Mouse (Mus musculus) limb, embryonic 13.5 days (tissue): ENCODE measurements around the gene Pepd. TPM values are rescaled to one million over a fixed set of nuclear protein-coding genes. Genes with fewer than 3 reads are reported as not detected.

Experiments
- ATAC-seq: fragments of 200-750 bp; cut with Nextera tagmentation; 2 replicates; pipeline ENCODE4 v1.8.0; 2017; ENCODE audit warnings: low read depth, moderate number of reproducible peaks, moderate TSS enrichment; ENCODE audit not compliant: low FRiP score
- H3K27ac ChIP-seq: fragments of 300-500 bp; sonication (generic); 2 replicates; pipeline ENCODE4 v1.5.1; 2015; ENCODE audit warnings: inconsistent platforms, mild to moderate bottlenecking, moderate library complexity
- H3K27me3 ChIP-seq: fragments of 300-500 bp; sonication (generic); 2 replicates; pipeline ENCODE4 v1.6.1; 2015; ENCODE audit warnings: mild to moderate bottlenecking, inconsistent platforms
- H3K36me3 ChIP-seq: fragments of 300-500 bp; sonication (generic); 2 replicates; pipeline ENCODE4 v1.6.1; 2015; ENCODE audit warnings: inconsistent platforms, mild to moderate bottlenecking, moderate library complexity
- H3K4me1 ChIP-seq: fragments of 300-500 bp; sonication (generic); 2 replicates; pipeline ENCODE4 v1.6.1; 2015; ENCODE audit warnings: inconsistent platforms
- H3K4me2 ChIP-seq: fragments of 300-500 bp; sonication (generic); replicated peaks from 2 replicates; pipeline ENCODE4 v1.6.1; 2015; ENCODE audit warnings: inconsistent platforms, mild to moderate bottlenecking, moderate library complexity
- H3K4me3 ChIP-seq: fragments of 300-500 bp; sonication (generic); 2 replicates; pipeline ENCODE4 v1.5.1; 2015; ENCODE audit warnings: moderate library complexity, mild to moderate bottlenecking, inconsistent platforms
- H3K9ac ChIP-seq: fragments of 300-500 bp; sonication (generic); 2 replicates; pipeline ENCODE4 v1.6.1; 2015; ENCODE audit warnings: mild to moderate bottlenecking, inconsistent platforms
- H3K9me3 ChIP-seq: fragments of 300-500 bp; sonication (generic); 2 replicates; pipeline ENCODE4 v1.6.1; 2016; ENCODE audit warnings: inconsistent platforms
- WGBS: fragments of 180-500 bp; shearing (Covaris S2); methylation state at CpG from one replicate; pipeline ENCODE4 v1.1.7; 2015; 5-methylcytosine and 5-hydroxymethylcytosine counted together
- polyA plus RNA-seq: library from polyadenylated mRNA; unstranded; fragments of >200 nt; fragmentation: Nextera tagmentation; extraction: Ambion mirVana; gene quantifications from 2 replicates; pipeline ENCODE4 v1.2.1, GENCODE M21; 2015

Gene Pepd
- polyA plus RNA-seq, 1 experiment from 2014 or later = 62.6 TPM

DNA sequence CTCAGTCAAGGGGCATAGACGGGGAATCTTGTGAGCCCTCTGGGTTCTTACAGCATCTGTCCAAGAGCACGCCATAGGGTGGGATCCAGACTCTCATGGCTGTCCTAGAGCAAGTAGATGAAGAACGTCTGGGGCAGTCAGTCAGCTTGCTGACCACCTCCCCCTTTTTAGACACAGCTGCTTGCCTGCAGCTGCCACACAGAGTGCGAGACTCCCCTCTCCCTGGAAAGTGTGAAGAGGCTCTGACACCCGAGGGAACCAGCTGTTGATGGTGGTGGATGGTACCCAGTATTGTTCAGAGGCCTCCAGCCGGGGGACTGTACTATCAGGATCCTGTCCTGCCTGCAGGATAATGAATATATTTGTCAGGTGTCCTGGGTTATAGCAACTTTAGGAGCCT is 75.1 kb downstream of the Pepd start:
- Histone ChIP-seq H3K27ac (peak overlapping the region; percentile 59), H3K4me1 (peaks cover 45% of the 10 kb centered on the region), H3K4me3 (no peak overlapping the region), H3K9ac (0 out of 2 replicates have a peak overlapping the region, but pooled peaks have one; percentile 19), H3K4me2 (peak overlapping the region; percentile 17; the same call in 1 of the 2 replicates), H3K36me3 (peaks cover 7% of the 10 kb centered on the region), H3K27me3 (no peaks in the 10 kb centered on the region), H3K9me3 (no peaks in the 10 kb centered on the region)
- 31% methylated on average over 6 of the region's 6 CpGs for WGBS
- peak; percentile 59; the same call in 1 of the 2 replicates for ATAC-seq

DNA sequence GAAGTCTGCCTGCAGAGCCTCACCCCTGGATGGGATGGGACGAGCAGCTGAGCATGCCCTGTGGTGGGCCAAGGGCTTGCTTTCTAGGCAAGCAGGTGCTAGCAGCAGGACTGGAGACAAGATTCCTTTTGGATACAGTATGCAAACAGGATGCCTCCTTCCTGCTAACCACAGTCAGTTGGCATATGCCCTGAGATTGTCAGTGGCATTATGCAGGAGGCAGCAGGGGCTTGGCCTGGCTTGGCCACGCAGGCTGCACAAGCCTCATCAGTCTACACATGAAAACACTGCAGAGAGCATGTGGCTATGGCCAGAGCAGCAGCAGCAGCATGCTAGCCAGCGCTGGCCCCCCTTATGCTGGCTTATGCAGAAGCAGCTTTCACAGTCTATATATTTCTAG is 76.3 kb downstream of the Pepd start:
- H3K27ac ChIP-seq = no peak overlapping the region
- H3K36me3 ChIP-seq = peaks cover 7% of the 10 kb centered on the region
- ATAC-seq = no peak
- no peaks in the 10 kb centered on the region for H3K27me3 ChIP-seq
- H3K4me1 ChIP-seq = peaks cover 42% of the 10 kb centered on the region
- no peaks in the 10 kb centered on the region for H3K9me3 ChIP-seq
- WGBS = 76% methylated on average over 3 of the region's 3 CpGs
- no peak overlapping the region for H3K9ac ChIP-seq
- H3K4me2 ChIP-seq = no peak overlapping the region
- H3K4me3 ChIP-seq = no peak overlapping the region

DNA sequence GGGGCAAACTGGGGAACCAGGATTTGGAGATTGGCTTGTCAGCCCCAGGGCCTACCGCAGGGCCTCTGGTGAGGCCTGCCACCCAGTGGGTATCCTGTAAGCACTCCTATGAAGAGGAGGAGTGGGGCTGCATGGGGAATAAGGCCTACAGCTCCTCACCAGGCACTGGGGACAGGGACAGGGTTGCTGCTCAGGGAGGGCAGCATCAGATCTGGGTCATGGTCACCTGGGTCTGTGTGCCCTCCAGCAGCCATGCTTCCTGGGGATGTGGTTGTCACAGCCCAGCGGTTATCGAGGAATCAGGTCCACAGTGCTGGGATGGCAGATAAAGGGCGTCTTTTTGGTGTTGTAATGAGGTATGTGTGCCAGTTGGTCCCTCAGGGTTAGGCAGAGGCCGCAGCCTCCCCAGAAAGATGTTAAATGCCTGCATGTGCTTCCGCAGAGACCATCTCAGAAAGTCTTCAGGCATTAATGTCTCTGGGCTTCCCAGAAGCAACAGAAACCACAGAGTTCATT is 79.6 kb downstream of the Pepd start:
- peaks cover 31% of the 10 kb centered on the region for H3K4me1 ChIP-seq
- no peak overlapping the region for H3K4me3 ChIP-seq
- H3K9me3 ChIP-seq = no peaks in the 10 kb centered on the region
- 66% methylated on average over 6 of the region's 6 CpGs for WGBS
- H3K27ac ChIP-seq = no peak overlapping the region
- H3K4me2 ChIP-seq = no peak overlapping the region
- no peak overlapping the region for H3K9ac ChIP-seq
- no peaks in the 10 kb centered on the region for H3K27me3 ChIP-seq
- peaks cover 7% of the 10 kb centered on the region; the same call in 1 of the 2 replicates for H3K36me3 ChIP-seq
- no peak for ATAC-seq

DNA sequence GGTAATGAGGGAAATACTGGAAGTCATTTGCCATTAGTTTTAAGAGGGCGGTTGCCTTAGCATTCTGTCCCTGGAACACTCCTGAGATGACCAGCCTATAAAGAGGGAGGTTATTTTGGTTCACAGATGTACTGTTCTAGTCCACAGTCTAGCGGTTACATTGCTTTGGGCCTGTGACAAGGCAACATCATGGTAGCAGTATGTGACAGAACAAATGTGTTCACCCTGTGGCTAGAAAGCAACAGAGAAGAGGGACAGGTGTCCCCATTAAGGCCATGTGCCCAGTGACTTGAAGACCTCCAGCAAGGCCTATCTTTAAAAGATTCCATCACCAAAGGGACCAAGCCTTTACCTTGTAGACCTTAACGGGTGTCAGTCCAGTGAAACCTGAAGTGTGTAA is 80.6 kb downstream of the Pepd start:
- Histone ChIP-seq H3K4me3 (no peak overlapping the region), H3K9me3 (no peaks in the 10 kb centered on the region), H3K27ac (no peak overlapping the region), H3K4me1 (peaks cover 33% of the 10 kb centered on the region), H3K9ac (no peak overlapping the region), H3K4me2 (no peak overlapping the region), H3K36me3 (peaks cover 7% of the 10 kb centered on the region; the same call in 1 of the 2 replicates), H3K27me3 (no peaks in the 10 kb centered on the region)
- WGBS = 87% methylated on average over 3 of the region's 3 CpGs
- no peak for ATAC-seq

DNA sequence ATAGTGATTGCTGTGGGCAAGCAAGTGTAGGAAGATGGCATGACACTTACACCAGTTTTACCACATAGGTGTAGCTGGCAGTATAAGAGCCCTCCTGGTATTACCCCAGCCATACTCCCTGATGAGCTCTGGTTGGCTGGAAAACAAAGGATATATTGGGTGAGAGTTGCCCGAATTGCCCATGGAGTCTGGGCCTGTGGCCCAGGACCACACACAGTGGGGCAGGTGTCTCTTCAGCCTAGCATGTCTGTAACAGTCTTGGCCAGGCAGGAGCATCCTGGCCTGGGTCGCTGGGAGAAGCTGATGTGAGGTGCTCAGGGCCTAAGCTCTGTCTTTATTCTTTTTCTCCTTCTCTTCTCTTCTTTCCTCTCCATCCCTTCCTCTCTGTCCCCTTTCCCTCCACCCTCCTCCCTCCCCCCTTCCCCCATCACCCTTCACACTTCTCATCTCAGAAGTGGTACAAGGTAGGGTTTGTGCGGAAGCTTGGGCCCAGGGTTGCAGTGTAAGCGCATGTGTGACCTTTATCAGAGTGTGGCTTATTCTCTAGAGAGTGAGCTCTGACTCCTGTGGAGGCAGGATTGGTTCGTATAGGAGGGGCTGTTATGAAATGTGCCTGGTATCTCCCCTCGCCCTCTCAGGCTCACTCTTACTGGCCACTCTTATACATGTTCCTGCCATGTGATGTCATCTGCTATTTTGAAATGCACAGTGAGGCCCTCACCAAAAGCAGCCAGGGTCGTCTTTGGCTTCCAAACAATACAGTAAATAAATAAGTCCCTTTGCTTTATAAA is 83.9 kb downstream of the Pepd start:
- Histone ChIP-seq H3K27ac (no peak overlapping the region), H3K36me3 (no peaks in the 10 kb centered on the region), H3K4me3 (no peak overlapping the region), H3K4me2 (no peak overlapping the region), H3K27me3 (no peaks in the 10 kb centered on the region), H3K4me1 (peaks cover 45% of the 10 kb centered on the region), H3K9me3 (no peaks in the 10 kb centered on the region), H3K9ac (no peak overlapping the region)
- WGBS = 83% methylated on average over 7 of the region's 7 CpGs
- no peak for ATAC-seq

DNA sequence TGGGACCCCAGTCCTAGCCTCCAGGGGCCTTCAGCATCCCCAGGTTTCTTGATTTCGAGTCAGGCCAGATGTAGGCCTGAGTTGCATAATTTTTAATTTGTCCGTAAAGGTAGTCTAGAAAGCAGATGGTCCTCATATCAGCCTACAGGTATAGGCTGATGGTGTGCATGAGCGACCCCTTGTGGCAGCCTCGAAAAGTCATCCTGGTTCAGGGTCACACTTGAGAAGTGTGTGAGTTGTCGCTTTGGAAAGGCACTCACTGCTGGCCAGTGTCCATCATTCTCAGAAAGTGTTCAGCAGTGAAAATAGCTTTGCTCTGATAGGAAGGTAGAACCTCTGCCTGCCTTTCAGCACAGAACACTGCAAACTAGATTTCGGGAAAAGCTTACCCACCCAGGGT is 88.7 kb downstream of the Pepd start:
- ATAC-seq = no peak
- Histone ChIP-seq H3K36me3 (no peaks in the 10 kb centered on the region), H3K27ac (no peak overlapping the region), H3K4me2 (no peak overlapping the region), H3K9ac (no peak overlapping the region), H3K4me1 (peaks cover 39% of the 10 kb centered on the region), H3K4me3 (no peak overlapping the region), H3K9me3 (no peaks in the 10 kb centered on the region), H3K27me3 (no peaks in the 10 kb centered on the region)
- 31% methylated on average over 6 of the region's 6 CpGs for WGBS

DNA sequence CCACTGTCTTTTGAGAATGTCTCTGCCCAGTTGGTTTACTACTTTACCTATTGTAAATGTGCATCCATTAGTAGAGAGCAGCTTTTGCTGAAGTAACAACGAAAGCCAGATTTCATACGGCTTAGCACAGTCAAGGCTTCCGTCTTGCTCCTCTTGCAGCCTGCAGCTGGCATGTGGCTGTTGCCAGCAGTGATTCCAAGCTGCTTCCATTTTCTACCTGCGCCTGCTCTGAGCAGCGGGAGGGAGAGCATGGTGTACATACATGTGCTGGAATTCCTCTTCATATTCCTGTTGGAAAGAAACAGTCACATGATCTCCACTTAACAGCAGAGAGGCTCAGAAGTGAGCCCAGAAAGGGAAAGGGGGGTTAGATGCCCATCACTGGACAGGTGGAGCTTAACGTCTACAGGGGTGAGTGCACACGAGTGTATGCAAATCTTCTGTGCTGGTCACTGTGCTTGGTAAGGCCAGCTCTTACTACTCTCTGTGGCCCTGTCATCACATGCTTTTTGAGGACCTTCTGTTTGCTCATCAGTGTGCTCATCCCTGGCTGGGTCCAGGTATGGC is 91.1 kb downstream of the Pepd start:
- no peak overlapping the region for H3K9ac ChIP-seq
- ATAC-seq = no peak
- no peak overlapping the region for H3K4me2 ChIP-seq
- 71% methylated on average over 7 of the region's 7 CpGs for WGBS
- H3K27ac ChIP-seq = no peak overlapping the region
- no peak overlapping the region for H3K4me3 ChIP-seq
- no peaks in the 10 kb centered on the region for H3K9me3 ChIP-seq
- peaks cover 4% of the 10 kb centered on the region for H3K36me3 ChIP-seq
- H3K27me3 ChIP-seq = no peaks in the 10 kb centered on the region
- H3K4me1 ChIP-seq = peaks cover 24% of the 10 kb centered on the region

DNA sequence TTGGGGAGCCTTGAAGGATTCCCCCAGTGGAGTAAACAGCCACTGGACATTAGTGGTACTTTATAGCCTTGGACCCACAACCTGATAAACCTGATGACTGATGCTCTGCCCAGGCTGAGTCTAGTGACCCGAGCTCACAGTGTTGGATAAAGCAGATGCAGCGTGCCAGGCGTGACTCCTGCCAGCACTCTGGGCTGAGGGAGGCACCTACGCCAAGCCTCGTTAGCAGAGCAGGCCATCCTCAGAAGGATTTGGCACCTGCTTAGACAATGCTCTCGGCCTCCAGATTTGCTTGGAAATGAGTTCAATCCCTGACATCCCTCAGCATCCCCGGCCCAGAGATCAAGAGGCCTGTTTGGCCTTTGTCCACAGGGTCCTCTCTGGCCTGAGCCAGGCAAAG is 94.5 kb downstream of the Pepd start:
- peaks cover 4% of the 10 kb centered on the region for H3K36me3 ChIP-seq
- H3K4me3 ChIP-seq = no peak overlapping the region
- H3K4me2 ChIP-seq = no peak overlapping the region
- H3K9me3 ChIP-seq = no peaks in the 10 kb centered on the region
- ATAC-seq = no peak
- H3K27ac ChIP-seq = no peak overlapping the region
- WGBS = 87% methylated on average over 7 of the region's 7 CpGs
- no peaks in the 10 kb centered on the region for H3K27me3 ChIP-seq
- H3K4me1 ChIP-seq = peaks cover 21% of the 10 kb centered on the region; the same call in 1 of the 2 replicates
- H3K9ac ChIP-seq = no peak overlapping the region

DNA sequence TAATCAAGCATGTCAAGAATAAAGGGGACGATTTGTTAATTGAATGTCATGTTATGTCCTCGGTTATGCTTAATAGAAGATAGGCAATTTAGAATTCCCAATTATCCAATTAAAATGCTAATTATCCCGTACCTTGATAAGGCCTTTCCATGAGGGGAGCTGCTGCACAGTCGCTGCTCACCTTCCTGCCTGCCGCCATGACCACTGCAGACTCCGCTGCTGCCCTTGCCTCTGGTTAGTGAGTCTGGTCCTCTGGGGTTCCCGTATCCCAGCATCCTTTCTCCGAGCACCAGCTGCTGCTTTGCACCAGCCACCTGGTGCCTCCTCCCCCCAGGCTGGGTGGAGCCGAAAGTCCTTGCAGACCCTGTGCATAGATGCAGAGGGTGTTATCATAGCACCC is 101.0 kb downstream of the Pepd start:
- no peak overlapping the region for H3K9ac ChIP-seq
- 70% methylated on average over 9 of the region's 9 CpGs for WGBS
- H3K4me2 ChIP-seq = no peak overlapping the region
- no peaks in the 10 kb centered on the region for H3K27me3 ChIP-seq
- H3K4me3 ChIP-seq = no peak overlapping the region
- peaks cover 22% of the 10 kb centered on the region; the same call in 1 of the 2 replicates for H3K4me1 ChIP-seq
- ATAC-seq = no peak
- no peaks in the 10 kb centered on the region for H3K9me3 ChIP-seq
- no peak overlapping the region for H3K27ac ChIP-seq
- peaks cover under 1% of the 10 kb centered on the region; the same call in 1 of the 2 replicates for H3K36me3 ChIP-seq

DNA sequence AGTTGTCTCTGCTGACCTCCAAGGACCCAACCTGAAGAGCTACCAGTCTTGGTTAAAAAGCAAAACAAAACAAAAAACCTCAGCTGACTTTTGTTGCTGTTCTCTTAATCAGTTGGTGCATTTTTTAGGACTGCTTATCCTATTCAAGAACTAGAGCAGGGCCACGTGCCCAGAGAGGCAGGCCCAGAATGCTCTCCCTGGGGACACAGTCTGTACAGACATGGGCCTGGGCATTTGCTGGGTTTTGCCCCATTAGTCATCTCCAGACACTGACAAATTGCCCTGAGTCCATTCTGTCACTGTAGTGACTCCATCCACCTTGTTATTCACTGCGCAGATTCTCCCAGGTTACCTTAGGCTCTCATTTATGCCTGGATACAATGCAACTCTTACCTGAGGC is 103.1 kb downstream of the Pepd start:
- WGBS = 86% methylated on average over 2 of the region's 2 CpGs

DNA sequence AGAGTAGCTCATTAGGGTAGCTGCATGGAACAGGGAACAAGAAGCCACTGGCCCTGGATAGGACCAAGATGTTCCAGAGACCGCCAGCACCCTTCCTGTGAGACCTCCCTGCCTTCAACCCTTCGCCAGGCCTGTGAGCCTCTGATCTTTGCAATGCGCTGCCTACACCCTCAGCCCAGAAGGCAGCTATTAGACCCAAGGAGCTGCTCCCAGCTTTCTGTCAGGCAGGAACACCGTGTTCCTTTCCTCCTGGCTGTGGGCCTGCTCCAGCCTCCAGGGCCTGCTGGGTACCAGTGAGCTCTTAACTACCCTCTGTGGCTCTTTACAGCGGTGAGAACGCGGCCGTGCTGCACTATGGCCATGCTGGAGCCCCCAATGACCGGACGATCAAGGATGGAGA is 109.2 kb downstream of the Pepd start:
- H3K27ac ChIP-seq = no peak overlapping the region
- no peak overlapping the region for H3K4me3 ChIP-seq
- H3K9me3 ChIP-seq = no peaks in the 10 kb centered on the region
- no peak overlapping the region for H3K4me2 ChIP-seq
- no peaks in the 10 kb centered on the region for H3K4me1 ChIP-seq
- H3K36me3 ChIP-seq = peaks cover 22% of the 10 kb centered on the region
- 83% methylated on average over 10 of the region's 10 CpGs for WGBS
- H3K9ac ChIP-seq = no peak overlapping the region
- H3K27me3 ChIP-seq = no peaks in the 10 kb centered on the region
- ATAC-seq = no peak

More for the DNA sequence above, 103.1 kb downstream of the Pepd start:
- no peak overlapping the region for H3K9ac ChIP-seq
- peaks cover 7% of the 10 kb centered on the region; the same call in 1 of the 2 replicates for H3K36me3 ChIP-seq
- H3K4me1 ChIP-seq = peaks cover 18% of the 10 kb centered on the region; the same call in 1 of the 2 replicates
- no peak overlapping the region for H3K4me3 ChIP-seq
- no peak overlapping the region for H3K4me2 ChIP-seq
- H3K27ac ChIP-seq = no peak overlapping the region
- H3K9me3 ChIP-seq = no peaks in the 10 kb centered on the region
- no peaks in the 10 kb centered on the region for H3K27me3 ChIP-seq
- no peak for ATAC-seq

DNA sequence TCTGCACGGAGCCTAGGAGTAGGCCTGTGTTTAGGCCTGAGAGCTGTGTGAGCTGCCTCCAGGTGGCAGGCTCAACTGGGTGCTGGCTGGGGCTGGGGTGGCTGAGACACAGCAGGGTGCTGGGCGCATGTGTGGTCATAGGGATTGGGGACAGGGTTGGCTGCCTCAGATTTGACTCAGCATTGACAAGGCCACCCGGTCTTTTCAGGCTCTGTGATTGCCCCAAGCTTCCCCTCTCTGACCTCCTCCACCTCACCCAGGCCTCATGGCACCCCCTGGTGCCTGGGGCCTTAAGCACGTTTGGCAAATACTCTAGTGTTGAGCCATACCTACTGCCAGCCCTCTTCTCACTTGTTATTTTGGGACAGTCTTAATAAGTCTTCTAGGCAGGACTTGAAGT is 111.1 kb downstream of the Pepd start:
- H3K9me3 ChIP-seq = no peaks in the 10 kb centered on the region

More for the DNA sequence above, 111.1 kb downstream of the Pepd start:
- WGBS = 82% methylated on average over 4 of the region's 4 CpGs
- no peaks in the 10 kb centered on the region for H3K27me3 ChIP-seq
- H3K9ac ChIP-seq = no peak overlapping the region
- no peaks in the 10 kb centered on the region for H3K4me1 ChIP-seq
- peaks cover 21% of the 10 kb centered on the region for H3K36me3 ChIP-seq
- H3K4me2 ChIP-seq = no peak overlapping the region
- no peak overlapping the region for H3K4me3 ChIP-seq
- no peak overlapping the region for H3K27ac ChIP-seq
- ATAC-seq = no peak
